Mouse (Mus musculus) MEL-GATA-1-ER (cell line): ENCODE measurements around the gene Rab30.
"Not testable (repeated sequence)": the region's sequence is repeated elsewhere in the genome, so short reads cannot be mapped to it uniquely, and the experiment has no call there.

Experiments
- DNase-seq: peaks from one replicate; pipeline ENCODE4 v3.0.0-alpha.2; 2012; ENCODE audit warnings: low read depth; ENCODE audit errors: extremely low read depth

The Rab30 gene

DNA sequence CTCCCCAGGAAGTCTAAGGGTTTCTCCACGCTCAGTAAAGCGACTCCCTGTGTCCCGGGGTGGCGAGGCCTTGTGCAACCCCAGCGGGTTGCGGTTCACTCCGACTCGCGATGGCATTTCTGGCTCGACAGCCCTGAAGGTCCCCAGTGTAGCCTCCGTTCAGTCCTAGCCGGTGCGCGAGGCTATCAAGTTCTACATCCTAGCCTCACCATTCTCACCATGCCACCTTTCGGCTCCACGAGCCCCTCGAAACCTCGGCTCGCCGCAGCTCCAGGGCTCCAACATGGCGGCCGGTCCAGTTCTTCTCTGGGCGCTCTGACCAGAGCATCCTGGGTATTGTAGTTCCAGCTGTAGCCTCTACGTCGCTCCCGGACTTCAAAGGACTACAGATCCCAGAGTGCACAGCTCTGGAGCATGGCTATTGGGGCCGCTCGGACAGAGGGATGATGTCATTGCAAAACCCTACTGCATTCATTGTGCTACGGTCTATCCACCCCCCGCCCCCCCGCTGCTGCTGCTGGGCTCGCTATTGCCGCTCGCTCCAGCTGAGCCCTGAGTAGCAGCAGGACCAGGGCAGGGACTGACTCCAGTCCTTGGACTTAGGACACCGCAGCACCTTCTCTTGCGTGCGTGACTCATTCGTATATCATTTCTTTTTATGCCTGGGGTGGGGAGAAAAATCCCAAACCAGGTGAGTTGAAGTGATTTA lies at the start of gene Rab30:
Gene Rab30, plus strand, starts transcription at position 452 of the 709 bp plus-strand sequence.
- DNase-seq, result peak; percentile 97

DNA sequence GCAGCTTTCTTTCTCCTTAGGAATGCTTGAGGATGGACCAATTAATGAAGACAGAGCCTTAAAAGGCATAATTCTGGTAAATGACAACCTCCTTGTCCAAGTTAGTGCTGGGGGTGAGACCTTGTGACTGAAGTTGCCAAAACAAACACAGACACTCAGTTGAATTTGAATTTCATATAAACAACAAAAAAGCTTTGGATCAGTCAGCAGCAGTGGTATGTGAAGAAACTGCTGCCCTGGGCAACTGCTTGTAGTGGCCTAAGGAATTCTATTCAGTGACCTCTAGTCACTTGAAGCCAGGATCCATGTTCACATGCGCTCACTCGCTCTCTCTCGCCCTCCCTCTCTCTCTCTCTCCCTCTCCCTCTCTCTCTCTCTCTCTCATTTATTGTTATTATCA lies 45.0 kb upstream of the Rab30 start:
- no peak for DNase-seq

GRCm38 (mm10) chr7:92698770-92699169 lies 42.6 kb upstream of the Rab30 start:
- DNase-seq, result no peak

DNA sequence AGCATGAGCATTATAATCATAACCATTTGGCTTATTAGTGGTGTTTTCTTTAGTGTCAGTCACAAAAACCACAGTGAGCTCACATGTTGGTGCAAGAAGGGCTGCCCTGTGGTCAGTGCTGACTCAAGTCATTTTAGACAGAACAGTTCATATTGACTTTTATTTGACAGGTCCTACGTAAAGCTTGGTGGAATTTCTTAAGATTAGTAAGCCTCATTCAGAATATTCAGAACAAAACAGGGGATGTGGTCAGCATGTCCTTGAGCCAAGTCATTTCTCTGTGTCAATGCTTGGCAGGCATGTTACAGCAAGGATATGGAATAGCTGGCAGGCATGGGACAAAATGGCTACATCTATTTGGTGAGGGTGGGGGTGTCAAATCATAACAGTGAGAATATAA lies 37.7 kb upstream of the Rab30 start:
- DNase-seq, result no peak

- no peak for DNase-seq
Observed at GRCm38 (mm10) chr7:92705534-92705933, 35.9 kb upstream of the Rab30 start.

DNA sequence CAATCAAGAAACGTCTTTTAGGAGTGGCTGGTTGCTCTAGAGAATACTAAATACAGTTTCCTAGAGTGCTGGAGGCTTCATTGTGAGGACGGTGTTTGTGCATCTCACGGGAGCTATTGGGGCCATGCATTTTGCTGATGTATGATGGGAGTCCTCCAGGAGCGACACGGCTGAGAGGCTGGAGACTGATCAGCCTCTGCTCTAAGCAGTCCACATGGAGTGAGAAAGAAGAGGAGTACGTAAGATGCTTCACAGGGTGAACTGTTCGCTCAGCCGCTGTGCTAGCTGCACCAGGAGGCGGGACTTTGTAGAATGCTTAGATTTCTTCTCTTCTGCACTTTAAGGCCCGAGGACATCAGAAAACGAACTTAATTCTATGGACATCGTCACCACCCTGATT lies 34.7 kb upstream of the Rab30 start:
- no peak for DNase-seq

DNA sequence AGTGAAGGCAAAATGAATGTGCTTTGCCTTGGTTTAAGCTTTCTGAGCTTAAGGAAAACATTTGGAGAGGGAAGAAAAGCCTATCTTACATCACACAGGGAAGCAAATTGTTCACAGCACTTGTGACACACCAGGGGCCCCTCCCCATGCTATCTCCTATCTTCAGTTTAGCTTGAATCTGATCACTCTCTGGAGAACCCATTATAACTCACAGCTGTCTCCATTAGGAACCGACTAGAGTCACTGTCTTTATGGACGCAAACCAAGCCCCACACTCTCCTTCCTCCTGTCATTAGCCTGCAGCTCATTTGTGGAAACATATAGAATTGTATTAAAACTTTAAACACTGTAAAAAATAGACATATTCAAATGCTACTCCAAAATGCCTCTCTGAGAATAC lies 31.8 kb upstream of the Rab30 start:
- DNase-seq, result no peak

DNA sequence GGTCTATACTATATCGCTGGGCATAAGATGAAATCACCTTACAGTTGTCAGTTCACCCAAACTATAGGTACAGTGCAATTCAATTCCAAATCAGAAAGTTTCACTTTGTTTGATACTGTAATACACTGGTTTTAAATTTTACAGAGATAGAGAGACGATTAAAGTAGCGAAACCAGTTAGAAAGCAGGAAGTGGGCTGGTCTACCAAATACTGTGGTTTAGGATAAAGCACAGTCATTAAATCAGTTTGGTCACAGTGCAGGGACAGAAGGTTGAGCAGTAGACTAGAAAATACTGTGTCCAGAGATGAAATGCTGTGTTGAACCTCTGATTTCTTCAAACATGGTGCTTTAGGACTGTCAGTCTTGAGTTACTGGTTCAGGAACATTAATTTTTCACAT lies 29.8 kb upstream of the Rab30 start:
- DNase-seq, result no peak

- no peak for DNase-seq
Observed at GRCm38 (mm10) chr7:92715055-92715454, 26.3 kb upstream of the Rab30 start.

- DNase-seq, result no peak
Observed at GRCm38 (mm10) chr7:92720156-92720905, 21.1 kb upstream of the Rab30 start.

DNA sequence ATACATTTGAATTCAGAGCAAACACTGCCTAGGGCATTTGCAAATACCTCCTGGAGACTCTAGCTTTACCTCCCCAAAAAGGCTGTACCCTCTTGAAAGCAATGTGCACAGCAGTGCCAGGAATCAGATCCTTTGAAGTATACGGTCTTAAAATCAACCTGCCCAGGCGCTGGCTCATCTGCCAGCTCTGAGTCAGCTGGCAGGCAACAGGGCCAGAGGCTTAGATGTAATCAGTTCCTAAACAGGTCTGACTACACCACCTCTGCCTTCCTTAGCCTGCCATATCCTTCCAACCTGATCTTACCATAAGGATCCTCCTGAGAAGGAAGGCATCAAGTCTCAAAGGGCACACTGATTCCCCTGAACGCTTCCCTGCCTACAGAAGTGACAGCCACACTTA lies 17.7 kb upstream of the Rab30 start:
- no peak for DNase-seq

DNA sequence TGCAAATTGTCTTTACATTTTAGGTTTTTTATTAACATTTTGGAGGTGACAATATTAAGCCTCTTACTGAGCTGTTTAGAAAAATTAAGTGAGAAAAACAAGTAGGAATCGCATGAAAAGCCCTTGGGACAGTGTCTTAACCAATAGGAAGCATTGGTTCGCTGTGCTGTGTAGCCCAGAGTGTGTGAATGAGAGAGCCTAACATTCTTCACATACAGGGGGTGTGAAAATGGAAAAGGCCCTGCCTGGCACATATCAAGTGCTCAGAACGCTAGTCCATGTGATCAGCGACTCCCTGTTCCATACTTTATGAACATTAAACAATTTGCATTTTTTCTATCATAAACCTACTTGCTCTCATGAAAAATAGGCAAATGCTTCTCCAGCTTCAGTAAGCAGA lies 17.1 kb upstream of the Rab30 start:
- DNase-seq, result no peak

- not testable (repeated sequence) for DNase-seq
Observed at GRCm38 (mm10) chr7:92729583-92729982, 11.8 kb upstream of the Rab30 start.

DNA sequence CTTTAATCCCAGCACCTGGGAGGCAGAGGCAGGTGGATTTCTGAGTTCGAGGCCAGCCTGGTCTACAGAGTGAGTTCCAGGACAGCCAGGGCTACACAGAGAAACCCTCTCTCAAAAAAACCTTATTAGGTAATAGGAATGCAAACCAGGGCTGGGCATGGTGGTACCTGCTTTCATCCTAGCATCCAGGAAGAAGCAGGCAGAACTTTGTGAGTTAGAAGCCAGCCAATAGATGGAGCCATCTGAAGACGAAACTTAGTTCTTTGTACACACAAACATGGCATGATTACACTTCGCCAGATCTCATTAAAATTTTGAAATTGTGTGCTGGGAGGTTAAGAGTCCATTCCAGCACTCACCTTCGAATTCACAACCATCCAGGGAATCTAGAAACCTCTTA lies 10.9 kb upstream of the Rab30 start:
- DNase-seq, result no peak

- no peak for DNase-seq
Observed at GRCm38 (mm10) chr7:92730959-92731358, 10.4 kb upstream of the Rab30 start.

DNA sequence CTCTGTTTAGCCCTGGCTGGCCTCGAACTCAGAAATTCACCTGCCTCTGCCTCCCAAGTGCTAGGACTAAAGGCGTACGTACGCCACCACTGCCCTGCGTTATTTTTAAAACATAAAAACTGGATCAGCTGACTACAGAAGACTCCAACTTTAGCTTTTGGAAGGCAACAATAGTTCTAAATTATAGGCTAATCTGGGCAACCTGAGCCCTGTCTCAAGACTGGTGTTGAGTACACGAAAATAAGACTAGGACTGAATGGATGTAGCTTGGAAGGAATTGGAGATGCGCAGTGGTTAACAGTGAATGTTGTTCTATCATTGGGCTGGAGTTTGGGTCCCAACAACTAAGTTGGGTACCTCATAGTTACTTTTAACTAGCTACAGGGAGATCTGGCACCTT lies 9.3 kb upstream of the Rab30 start:
- no peak for DNase-seq

GRCm38 (mm10) chr7:92737560-92737959 lies 3.8 kb upstream of the Rab30 start:
- no peak for DNase-seq

DNA sequence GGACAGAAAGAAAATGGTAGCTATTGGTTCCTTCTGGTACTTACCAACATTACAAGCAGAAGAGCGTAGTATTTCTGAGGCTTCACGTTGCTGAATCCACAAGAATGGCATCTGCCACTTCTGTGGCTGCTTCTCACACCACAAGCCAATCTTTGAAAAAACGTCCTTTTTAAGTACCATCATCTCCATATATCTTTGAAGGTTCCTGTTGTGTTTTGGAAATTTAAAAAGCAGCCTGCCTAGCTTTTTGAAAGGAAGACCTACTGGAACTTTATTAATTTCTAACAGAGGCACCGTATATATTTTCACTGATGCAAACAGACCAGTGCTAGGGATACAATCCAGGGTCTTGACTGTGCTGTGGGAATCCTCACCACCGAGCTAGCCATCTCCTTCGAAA lies 1.4 kb upstream of the Rab30 start:
- no peak for DNase-seq

GRCm38 (mm10) chr7:92740411-92741115 lies 840 bp upstream of the Rab30 start:
- DNase-seq, result peak; percentile 26

- no peak for DNase-seq
Observed at GRCm38 (mm10) chr7:92741861-92742249, 452 bp downstream of the Rab30 start.

- no peak for DNase-seq
Observed at GRCm38 (mm10) chr7:92742341-92742741, 938 bp downstream of the Rab30 start.

DNA sequence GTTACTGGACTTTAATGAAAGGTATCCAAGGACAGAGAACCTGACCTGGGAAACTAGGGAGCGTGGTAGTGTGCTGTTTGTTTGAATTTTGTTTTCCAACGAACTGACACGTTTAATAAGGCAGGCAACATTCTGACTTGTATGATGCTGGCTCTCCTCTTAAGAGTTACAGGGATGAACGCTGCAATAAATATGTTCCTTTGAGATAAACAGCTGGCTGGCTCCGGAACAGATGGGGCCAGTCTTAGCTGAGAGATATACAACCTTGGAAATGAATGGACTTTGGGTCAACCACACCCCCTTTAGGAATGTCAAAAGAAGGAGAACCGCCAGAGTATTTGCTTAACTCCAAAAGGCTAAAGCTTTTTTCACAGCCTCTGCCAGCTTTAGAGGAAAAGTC lies 1.4 kb downstream of the Rab30 start:
- DNase-seq, result peak; percentile 32
